Mouse (Mus musculus) midbrain, postnatal 0 days (tissue): ENCODE results near the gene Gnaz. TPM values are rescaled to one million over a fixed set of nuclear protein-coding genes. Genes with fewer than 3 reads are reported as not detected.

ENCODE experiments used
- ATAC-seq: fragments of 200-750 bp; cut with Nextera tagmentation; 2 replicates; pipeline ENCODE4 v1.8.0; 2017; ENCODE audit warnings: moderate number of reproducible peaks, mild to moderate bottlenecking, moderate TSS enrichment, moderate library complexity; ENCODE audit not compliant: low FRiP score
- DNase-seq: peaks from one replicate; pipeline ENCODE4 v3.0.0-alpha.2; 2015; ENCODE audit warnings: low spot score
- H3K27ac ChIP-seq: fragments of 300-500 bp; sonication (generic); 2 replicates; pipeline ENCODE4 v1.5.1; 2014; ENCODE audit warnings: low read depth, mild to moderate bottlenecking, low read length, mixed read lengths
- H3K27me3 ChIP-seq: fragments of 300-500 bp; sonication (generic); 2 replicates; pipeline ENCODE4 v1.6.1; 2014; ENCODE audit warnings: low read length, control low read depth, mixed read lengths; ENCODE audit not compliant: insufficient read depth
- H3K36me3 ChIP-seq: fragments of 300-500 bp; sonication (generic); 2 replicates; pipeline ENCODE4 v1.6.1; 2014; ENCODE audit warnings: low read length, control low read depth, mixed read lengths; ENCODE audit not compliant: insufficient read depth
- H3K4me1 ChIP-seq: fragments of 300-500 bp; sonication (generic); 2 replicates; pipeline ENCODE4 v1.6.1; 2014; ENCODE audit warnings: mild to moderate bottlenecking, control low read depth, antibody characterized with exemption, low read length, mixed read lengths; ENCODE audit not compliant: insufficient read depth
- H3K4me2 ChIP-seq: fragments of 300-500 bp; sonication (generic); 2 replicates; pipeline ENCODE4 v1.6.1; 2014; ENCODE audit warnings: low read depth, mild to moderate bottlenecking, low read length, mixed read lengths; ENCODE audit not compliant: poor library complexity, severe bottlenecking
- H3K4me3 ChIP-seq: fragments of 300-500 bp; sonication (generic); 2 replicates; pipeline ENCODE4 v1.5.1; 2014; ENCODE audit warnings: low read depth, mild to moderate bottlenecking, low read length, moderate library complexity
- H3K9ac ChIP-seq: fragments of 300-500 bp; sonication (generic); replicated peaks from 2 replicates; pipeline ENCODE4 v1.6.1; 2014; ENCODE audit warnings: mild to moderate bottlenecking, low read length, moderate library complexity, mixed read lengths; ENCODE audit not compliant: poor library complexity, severe bottlenecking
- H3K9me3 ChIP-seq: fragments of 300-500 bp; sonication (generic); 2 replicates; pipeline ENCODE4 v1.6.1; 2016; ENCODE audit warnings: low read length, control low read depth
- CTCF ChIP-seq: IDR thresholded peaks from 2 replicates; pipeline ENCODE4 v1.5.1; 2016; ENCODE audit warnings: antibody characterized with exemption, mild to moderate bottlenecking
- WGBS: fragments of 180-500 bp; shearing (Covaris S2); extraction: QIAGEN DNeasy Blood & Tissue Kit; methylation state at CpG from one replicate; pipeline ENCODE4 v1.1.7; 2014; 5-methylcytosine and 5-hydroxymethylcytosine counted together
- polyA plus RNA-seq: library from polyadenylated mRNA; unstranded; fragments of >200 nt; fragmentation: Nextera tagmentation; extraction: Ambion mirVana; gene quantifications from 2 replicates; pipeline ENCODE4 v1.2.1, GENCODE M21; 2015
- total RNA-seq: library from RNA; depleted of rRNA; stranded (reverse); fragments of >200 nt; gene quantifications from 2 replicates; pipeline ENCODE4 v1.2.3, GENCODE M21; 2014

The Gnaz gene
- total and polyA plus RNA-seq, 2 experiments from 2014 or later, result 132 to 219 TPM

- peaks cover 6% of the 10 kb centered on the region; the same call in 1 of the 2 replicates for H3K36me3 ChIP-seq
- DNase-seq (no peak), ATAC-seq (no peak; the same call in 1 of the 2 replicates)
- no peak for TF ChIP-seq CTCF
- H3K4me2 ChIP-seq, result no peak overlapping the region
- no peak overlapping the region for H3K4me3 ChIP-seq
- no peaks in the 10 kb centered on the region for H3K27me3 ChIP-seq
- H3K4me1 ChIP-seq, result peaks cover 16% of the 10 kb centered on the region; the same call in 1 of the 2 replicates
- H3K27ac ChIP-seq, result peak overlapping the region; percentile 4; the same call in 1 of the 2 replicates
- H3K9ac ChIP-seq, result no peak overlapping the region; the same call in 1 of the 2 replicates
- WGBS, result 44% methylated on average over 8 of the region's 8 CpGs
- H3K9me3 ChIP-seq, result no peaks in the 10 kb centered on the region
Observed at GRCm38 (mm10) chr10:75006889-75007662, 40.1 kb downstream of the Gnaz start.

- DNase-seq, result no peak
- TF ChIP-seq CTCF, result no peak
Observed at GRCm38 (mm10) chr10:75010704-75011103, 43.7 kb downstream of the Gnaz start.

GRCm38 (mm10) chr10:75015465-75015864 is 48.5 kb downstream of the Gnaz start:
- Histone ChIP-seq H3K4me1 (no peaks in the 10 kb centered on the region), H3K4me2 (no peak overlapping the region), H3K27me3 (no peaks in the 10 kb centered on the region), H3K27ac (no peak overlapping the region), H3K9ac (no peak overlapping the region), H3K36me3 (peaks cover 20% of the 10 kb centered on the region), H3K9me3 (no peaks in the 10 kb centered on the region), H3K4me3 (no peak overlapping the region)
- ATAC-seq (no peak), DNase-seq (no peak)
- 74% methylated on average over 14 of the region's 14 CpGs for WGBS
- TF ChIP-seq CTCF, result no peak

More at GRCm38 (mm10) chr10:75010704-75011103, 43.7 kb downstream of the Gnaz start:
- Histone ChIP-seq H3K4me2 (no peak overlapping the region), H3K4me1 (peaks cover 16% of the 10 kb centered on the region; the same call in 1 of the 2 replicates), H3K4me3 (no peak overlapping the region), H3K27ac (no peak overlapping the region), H3K36me3 (peaks cover 15% of the 10 kb centered on the region), H3K9ac (no peak overlapping the region), H3K9me3 (no peaks in the 10 kb centered on the region), H3K27me3 (no peaks in the 10 kb centered on the region)
- WGBS, result 65% methylated on average over 15 of the region's 15 CpGs
- no peak for ATAC-seq

- Histone ChIP-seq H3K27me3 (no peaks in the 10 kb centered on the region), H3K4me2 (no peak overlapping the region), H3K36me3 (peaks cover 18% of the 10 kb centered on the region), H3K27ac (no peak overlapping the region), H3K9ac (no peak overlapping the region), H3K9me3 (no peaks in the 10 kb centered on the region), H3K4me1 (no peaks in the 10 kb centered on the region), H3K4me3 (no peak overlapping the region)
- WGBS, result 76% methylated on average over 4 of the region's 4 CpGs
- ATAC-seq (no peak), DNase-seq (peak; percentile 45)
- TF ChIP-seq CTCF, result no peak
Observed at GRCm38 (mm10) chr10:75016481-75016880, 49.5 kb downstream of the Gnaz start.

GRCm38 (mm10) chr10:75020271-75020670 is 53.3 kb downstream of the Gnaz start:
- Histone ChIP-seq H3K9me3 (no peaks in the 10 kb centered on the region), H3K4me3 (no peak overlapping the region), H3K27ac (no peak overlapping the region), H3K9ac (no peak overlapping the region), H3K4me1 (no peaks in the 10 kb centered on the region), H3K4me2 (no peak overlapping the region), H3K36me3 (peaks cover 10% of the 10 kb centered on the region), H3K27me3 (no peaks in the 10 kb centered on the region)
- ATAC-seq (no peak), DNase-seq (no peak)
- 71% methylated on average over 1 of the region's 2 CpGs for WGBS
- no peak for TF ChIP-seq CTCF

GRCm38 (mm10) chr10:75021138-75021537 is 54.2 kb downstream of the Gnaz start:
- no peaks in the 10 kb centered on the region for H3K4me1 ChIP-seq
- no peaks in the 10 kb centered on the region for H3K9me3 ChIP-seq
- peak; percentile 78 for DNase-seq
- H3K27ac ChIP-seq, result no peak overlapping the region
- no peaks in the 10 kb centered on the region for H3K27me3 ChIP-seq
- TF ChIP-seq CTCF, result peak; percentile 88
- H3K36me3 ChIP-seq, result peaks cover 6% of the 10 kb centered on the region; the same call in 1 of the 2 replicates
- H3K4me2 ChIP-seq, result no peak overlapping the region
- no peak overlapping the region for H3K9ac ChIP-seq
- 13% methylated on average over 6 of the region's 6 CpGs for WGBS
- ATAC-seq, result peak; percentile 39; the same call in 1 of the 2 replicates
- H3K4me3 ChIP-seq, result no peak overlapping the region
